Mouse (Mus musculus): ENCODE data around the gene Il10rb.

Il10rb gene

DNA sequence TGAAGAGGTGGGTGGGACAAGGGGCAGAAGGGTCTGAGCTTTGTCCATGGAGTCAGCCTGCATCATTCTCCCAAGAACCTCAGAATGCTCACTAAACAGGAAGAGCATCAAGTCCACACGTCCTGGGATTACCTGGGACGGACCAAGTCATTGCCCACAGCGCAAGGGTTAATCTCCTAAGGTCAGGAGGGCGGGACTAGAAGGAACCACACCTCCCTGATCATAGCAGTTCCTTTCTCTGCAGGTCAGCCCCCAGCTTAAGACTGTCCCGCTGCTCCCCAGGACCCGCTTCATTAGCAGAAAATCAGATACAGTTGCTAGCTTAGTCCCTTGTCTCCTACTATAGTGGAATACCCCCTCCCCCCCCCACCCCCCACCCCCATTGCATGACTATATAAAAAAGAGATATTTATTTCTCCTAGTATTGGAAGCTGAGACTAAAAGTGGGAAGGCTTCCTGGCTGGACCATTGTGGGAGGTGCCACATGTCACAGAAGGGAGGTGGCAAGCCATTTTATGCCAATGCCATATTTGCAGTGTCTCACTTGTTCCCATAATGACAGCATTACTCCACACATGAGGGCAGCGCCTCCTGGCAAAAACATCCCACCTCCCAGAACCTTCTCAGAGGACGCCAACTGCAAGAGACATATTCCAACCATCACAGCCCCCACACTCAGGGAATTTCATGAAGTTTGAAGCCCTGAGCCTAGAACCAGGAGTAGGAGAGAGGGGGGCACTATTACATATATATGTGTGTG, 10.2 kb upstream of the Il10rb start:
- Histone ChIP-seq H3K27me3 (ENCODE audit: control insufficient read depth, insufficient read depth, low read length, poor library complexity, severe bottlenecking) (no peaks in the 10 kb centered on the region), H3K36me3 (ENCODE audit: control insufficient read depth, insufficient read depth, low read length, poor library complexity, severe bottlenecking) (peaks cover 14% of the 10 kb centered on the region)
- no peak for DNase-seq (ENCODE audit: low read depth, low spot score)

DNA sequence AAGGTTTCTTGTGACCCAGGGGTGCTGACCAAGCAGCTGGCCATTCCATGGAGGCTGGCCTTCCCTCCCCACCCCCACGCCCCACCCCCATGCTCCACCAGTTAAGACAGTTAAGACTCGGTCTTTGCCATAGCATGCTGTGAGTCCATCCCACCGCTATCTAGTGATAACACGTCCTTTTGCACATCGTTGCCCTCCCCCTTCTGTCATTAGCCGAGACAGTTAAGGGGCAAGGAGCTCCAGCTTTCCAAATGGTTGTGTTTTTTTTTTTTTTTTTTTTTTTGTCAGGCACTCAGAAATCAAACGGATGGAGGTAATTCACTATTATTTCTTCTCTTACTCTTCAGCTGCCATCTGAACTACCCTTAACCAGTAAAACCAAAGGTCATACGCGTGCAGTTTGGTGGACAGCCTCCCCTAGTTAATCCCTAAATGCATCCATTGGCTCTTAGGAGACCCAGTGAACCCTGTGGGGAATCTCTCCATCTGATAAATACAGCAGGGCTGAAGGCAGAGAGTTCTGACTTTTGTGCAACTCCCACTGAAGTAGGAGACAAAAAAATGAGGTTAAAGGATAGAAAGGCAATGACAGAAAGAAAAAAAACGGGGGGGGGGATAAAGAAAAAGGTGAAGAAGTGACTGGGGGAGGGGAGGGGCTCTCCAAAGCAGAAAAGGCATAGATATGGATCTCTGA, 9.0 kb upstream of the Il10rb start:
- no peak for DNase-seq (ENCODE audit: low read depth, low spot score)
- H3K27me3 ChIP-seq (ENCODE audit: control insufficient read depth, insufficient read depth, low read length, poor library complexity, severe bottlenecking): no peaks in the 10 kb centered on the region
- peaks cover 14% of the 10 kb centered on the region for H3K36me3 ChIP-seq (ENCODE audit: control insufficient read depth, insufficient read depth, low read length, poor library complexity, severe bottlenecking)

DNA sequence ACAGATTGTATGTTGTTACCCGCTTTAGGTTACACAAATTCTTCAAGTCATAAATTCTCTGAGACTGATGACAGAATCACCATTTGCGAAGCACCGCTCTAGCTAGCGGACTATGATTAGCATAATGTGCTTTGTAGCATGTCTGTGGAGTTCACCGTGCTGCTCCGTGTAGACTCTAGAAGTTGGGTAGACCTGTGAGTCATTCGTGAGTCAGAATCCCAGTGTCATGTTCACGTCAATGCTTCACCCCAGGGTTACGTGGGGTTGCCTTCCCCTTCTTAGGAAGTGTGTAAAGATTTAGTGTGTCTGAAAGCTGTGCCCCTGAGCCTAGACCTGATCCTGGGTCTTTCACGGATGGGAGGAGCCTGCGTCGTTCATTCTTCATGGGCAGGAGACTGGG, 7.9 kb upstream of the Il10rb start:
- DNase-seq (ENCODE audit: low read depth, low spot score): peak; percentile 56
- H3K27me3 ChIP-seq (ENCODE audit: control insufficient read depth, insufficient read depth, low read length, poor library complexity, severe bottlenecking): no peaks in the 10 kb centered on the region
- peaks cover 12% of the 10 kb centered on the region for H3K36me3 ChIP-seq (ENCODE audit: control insufficient read depth, insufficient read depth, low read length, poor library complexity, severe bottlenecking)

DNA sequence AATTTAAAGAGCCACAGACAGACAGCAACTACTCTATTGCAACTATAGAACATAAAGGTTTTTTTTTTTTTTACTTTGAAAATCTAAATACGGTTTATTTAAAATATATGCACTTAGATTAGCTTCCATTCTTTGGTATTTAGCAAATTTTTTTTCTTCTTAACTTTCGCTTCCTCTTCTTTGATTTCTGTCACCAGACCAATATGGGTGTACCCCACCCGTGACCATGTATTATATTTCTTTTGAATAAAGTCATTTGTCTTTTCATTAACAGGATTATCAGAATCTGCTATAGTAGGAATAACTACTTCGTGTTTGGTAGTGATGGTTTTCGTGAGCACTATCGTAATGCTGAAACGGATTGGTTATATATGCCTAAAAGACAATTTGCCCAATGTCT, 7.0 kb upstream of the Il10rb start:
- peak; percentile 62 for DNase-seq (ENCODE audit: low read depth, low spot score)
- Histone ChIP-seq H3K27me3 (ENCODE audit: control insufficient read depth, insufficient read depth, low read length, poor library complexity, severe bottlenecking) (no peaks in the 10 kb centered on the region), H3K36me3 (ENCODE audit: control insufficient read depth, insufficient read depth, low read length, poor library complexity, severe bottlenecking) (peaks cover 9% of the 10 kb centered on the region)

DNA sequence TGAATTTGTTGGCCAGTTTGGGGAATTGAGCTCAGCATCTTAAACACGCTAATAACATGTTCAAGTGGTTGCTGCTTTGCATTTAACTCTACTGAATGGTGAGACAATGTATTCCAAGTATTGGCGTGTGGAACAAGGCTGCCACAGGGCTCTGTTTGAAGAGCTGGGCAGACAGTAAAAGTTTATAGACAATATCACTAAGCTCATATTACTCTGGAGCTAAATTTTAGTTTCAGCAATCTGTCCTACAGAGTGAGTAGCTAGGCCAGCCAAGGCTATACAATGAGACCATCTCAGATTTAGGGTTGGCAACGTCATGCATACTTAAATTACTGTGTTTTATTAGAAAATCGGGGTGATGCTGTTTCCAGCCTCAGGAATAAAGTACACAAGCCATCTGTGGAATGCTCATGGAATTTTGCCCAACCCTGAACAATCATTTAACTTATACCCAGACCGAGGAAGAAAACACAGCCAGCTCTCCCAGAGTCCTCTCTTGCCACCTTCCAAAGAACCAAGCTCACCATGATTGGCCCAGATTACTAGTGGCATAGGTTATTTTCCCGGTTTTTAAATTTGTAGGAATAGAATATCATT, 4.3 kb upstream of the Il10rb start:
- H3K36me3 ChIP-seq (ENCODE audit: control insufficient read depth, insufficient read depth, low read length, poor library complexity, severe bottlenecking): peaks cover 4% of the 10 kb centered on the region; the same call in 1 of the 2 replicates
- DNase-seq (ENCODE audit: low read depth, low spot score): no peak
- H3K27me3 ChIP-seq (ENCODE audit: control insufficient read depth, insufficient read depth, low read length, poor library complexity, severe bottlenecking): no peaks in the 10 kb centered on the region

DNA sequence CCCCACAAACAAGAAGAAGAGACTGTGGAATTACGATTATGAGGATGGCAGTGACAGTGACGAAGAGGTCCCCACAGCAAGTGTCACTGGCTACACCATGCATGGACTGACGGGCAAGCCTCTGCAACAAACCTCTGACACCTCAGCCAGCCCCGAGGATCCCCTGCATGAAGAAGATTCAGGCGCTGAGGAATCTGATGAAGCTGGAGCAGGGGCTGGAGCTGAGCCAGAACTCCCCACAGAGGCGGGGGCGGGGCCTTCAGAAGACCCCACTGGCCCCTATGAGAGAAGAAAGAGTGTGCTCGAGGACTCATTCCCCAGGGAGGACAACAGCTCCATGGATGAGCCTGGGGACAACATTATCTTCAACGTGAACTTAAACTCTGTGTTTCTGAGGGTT, 2.2 kb upstream of the Il10rb start:
- Histone ChIP-seq H3K36me3 (ENCODE audit: control insufficient read depth, insufficient read depth, low read length, poor library complexity, severe bottlenecking) (peaks cover 5% of the 10 kb centered on the region; the same call in 1 of the 2 replicates), H3K27me3 (ENCODE audit: control insufficient read depth, insufficient read depth, low read length, poor library complexity, severe bottlenecking) (no peaks in the 10 kb centered on the region)
- no peak for DNase-seq (ENCODE audit: low read depth, low spot score)

DNA sequence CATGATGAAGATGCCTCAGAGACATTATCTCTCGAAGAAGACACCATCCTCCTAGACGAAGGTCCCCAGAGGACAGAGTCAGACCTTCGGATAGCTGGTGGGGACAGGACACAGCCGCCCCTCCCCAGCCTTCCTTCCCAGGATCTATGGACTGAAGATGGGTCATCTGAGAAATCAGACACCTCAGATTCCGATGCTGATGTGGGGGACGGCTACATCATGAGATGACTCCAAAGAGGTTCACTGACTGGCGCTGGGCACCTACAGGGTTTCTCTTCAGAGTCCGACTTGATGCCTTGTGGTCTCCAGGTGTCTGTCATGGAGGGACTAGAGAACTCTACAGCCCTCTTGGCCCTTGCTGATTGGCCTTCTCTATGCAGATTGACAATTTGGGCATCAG, 1.8 kb upstream of the Il10rb start:
- no peak for DNase-seq (ENCODE audit: low read depth, low spot score)
- H3K27me3 ChIP-seq (ENCODE audit: control insufficient read depth, insufficient read depth, low read length, poor library complexity, severe bottlenecking): no peaks in the 10 kb centered on the region
- H3K36me3 ChIP-seq (ENCODE audit: control insufficient read depth, insufficient read depth, low read length, poor library complexity, severe bottlenecking): peaks cover 5% of the 10 kb centered on the region; the same call in 1 of the 2 replicates

DNA sequence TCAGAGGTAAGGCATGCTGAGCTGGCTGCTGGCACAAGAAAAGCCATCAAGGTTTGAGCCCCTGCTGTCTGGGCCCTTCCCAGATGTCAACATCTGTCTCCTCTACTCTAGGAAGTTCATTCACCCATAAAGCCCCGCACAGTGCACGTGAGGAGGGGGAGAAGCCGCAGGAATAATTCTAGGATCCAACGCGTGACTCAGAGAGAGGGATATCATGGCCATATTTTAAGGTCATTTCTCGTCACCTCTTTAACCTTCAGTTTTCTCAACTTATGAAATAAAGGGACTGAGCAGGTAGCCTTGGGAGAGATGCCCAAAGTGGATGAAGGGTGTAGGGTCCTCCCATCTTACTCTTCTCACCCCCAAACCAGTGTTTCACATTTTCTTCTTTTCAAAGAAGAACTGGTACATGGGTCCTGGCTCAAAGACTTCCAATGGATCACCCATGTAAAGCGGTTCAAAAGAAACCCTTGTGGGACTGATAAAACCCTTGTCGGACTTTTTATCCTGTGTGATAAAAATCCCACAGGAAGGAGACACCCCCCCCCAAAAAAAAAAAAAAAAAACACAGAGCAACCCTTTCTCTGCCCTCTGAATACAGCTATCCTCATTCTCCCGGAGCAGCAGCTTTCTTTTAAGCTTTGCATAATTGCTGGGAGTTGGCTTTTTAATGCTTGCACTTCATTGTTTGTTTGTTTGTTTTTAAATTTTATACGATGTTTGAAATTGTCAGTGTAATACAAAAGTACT, 961 bp upstream of the Il10rb start:
- DNase-seq (ENCODE audit: low read depth, low spot score): no peak
- H3K36me3 ChIP-seq (ENCODE audit: control insufficient read depth, insufficient read depth, low read length, poor library complexity, severe bottlenecking): peaks cover 4% of the 10 kb centered on the region; the same call in 1 of the 2 replicates
- H3K27me3 ChIP-seq (ENCODE audit: control insufficient read depth, insufficient read depth, low read length, poor library complexity, severe bottlenecking): no peaks in the 10 kb centered on the region

DNA sequence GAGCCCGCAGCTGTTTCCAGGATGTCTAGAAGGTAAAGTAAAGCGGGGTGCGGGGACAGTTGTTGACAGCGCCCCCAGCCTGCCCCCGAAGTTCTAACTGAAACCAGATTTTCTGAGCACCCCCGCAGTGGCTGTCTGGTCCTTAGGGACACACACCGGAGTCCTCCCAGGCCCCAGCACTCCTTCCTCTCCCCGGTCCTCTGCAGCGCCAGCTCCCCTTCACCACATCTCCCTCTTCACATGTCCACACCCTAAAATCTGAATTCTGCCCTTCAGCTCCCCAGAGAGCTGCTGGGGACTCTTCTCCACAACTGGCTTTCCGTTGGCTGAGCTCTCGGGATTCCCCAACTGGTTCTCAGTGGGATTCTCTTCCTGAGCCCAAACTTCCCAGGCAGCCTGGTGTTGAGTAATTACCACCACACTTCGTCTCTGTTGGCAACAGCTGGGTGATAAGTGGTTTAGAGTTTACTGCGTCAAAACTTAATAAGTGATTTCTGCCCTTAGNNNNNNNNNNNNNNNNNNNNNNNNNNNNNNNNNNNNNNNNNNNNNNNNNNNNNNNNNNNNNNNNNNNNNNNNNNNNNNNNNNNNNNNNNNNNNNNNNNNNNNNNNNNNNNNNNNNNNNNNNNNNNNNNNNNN, 739 bp downstream of the Il10rb start:
- Histone ChIP-seq H3K27me3 (ENCODE audit: control insufficient read depth, insufficient read depth, low read length, poor library complexity, severe bottlenecking) (no peaks in the 10 kb centered on the region), H3K36me3 (ENCODE audit: control insufficient read depth, insufficient read depth, low read length, poor library complexity, severe bottlenecking) (peaks cover 5% of the 10 kb centered on the region; the same call in 1 of the 2 replicates)
- DNase-seq (ENCODE audit: low read depth, low spot score): peak; percentile 70

DNA sequence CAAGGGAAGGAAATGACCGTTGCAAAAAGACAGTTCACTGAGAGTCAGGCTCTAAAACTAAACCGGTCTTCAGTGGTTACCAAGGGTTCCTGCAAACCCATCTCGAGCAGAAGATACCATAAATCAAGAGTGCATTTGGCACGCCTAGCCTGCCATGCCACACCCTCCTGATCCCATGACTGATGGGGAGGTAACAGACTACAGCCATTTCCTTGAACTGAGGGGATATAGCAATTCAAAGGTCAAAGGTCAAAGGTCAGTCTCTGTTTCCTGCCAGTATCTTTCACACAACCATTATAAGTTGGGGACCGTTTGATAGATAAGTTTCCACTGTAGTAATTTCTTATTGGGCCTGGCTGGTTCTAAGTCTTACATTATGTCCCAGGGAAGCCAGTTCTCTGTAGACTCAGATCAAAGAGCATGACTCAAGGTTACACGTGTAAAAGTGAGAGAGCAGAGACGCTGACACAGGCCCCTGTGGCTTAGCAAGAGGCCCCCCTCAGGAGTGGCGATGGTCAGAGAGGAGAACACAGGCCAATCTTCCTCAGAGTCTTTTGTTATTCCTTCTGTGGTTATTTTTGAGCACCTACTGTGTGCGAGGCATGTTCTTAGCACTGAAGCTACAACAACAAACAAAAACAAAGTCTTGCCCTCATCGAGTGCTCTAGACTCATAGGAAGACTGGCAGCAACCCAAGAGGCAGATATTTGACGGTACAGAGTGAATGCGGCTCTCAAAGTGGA, 7.3 kb downstream of the Il10rb start:
- H3K27me3 ChIP-seq (ENCODE audit: control insufficient read depth, insufficient read depth, low read length, poor library complexity, severe bottlenecking): no peaks in the 10 kb centered on the region
- peaks cover 11% of the 10 kb centered on the region for H3K36me3 ChIP-seq (ENCODE audit: control insufficient read depth, insufficient read depth, low read length, poor library complexity, severe bottlenecking)
- peak; percentile 42 for DNase-seq (ENCODE audit: low read depth, low spot score)

DNA sequence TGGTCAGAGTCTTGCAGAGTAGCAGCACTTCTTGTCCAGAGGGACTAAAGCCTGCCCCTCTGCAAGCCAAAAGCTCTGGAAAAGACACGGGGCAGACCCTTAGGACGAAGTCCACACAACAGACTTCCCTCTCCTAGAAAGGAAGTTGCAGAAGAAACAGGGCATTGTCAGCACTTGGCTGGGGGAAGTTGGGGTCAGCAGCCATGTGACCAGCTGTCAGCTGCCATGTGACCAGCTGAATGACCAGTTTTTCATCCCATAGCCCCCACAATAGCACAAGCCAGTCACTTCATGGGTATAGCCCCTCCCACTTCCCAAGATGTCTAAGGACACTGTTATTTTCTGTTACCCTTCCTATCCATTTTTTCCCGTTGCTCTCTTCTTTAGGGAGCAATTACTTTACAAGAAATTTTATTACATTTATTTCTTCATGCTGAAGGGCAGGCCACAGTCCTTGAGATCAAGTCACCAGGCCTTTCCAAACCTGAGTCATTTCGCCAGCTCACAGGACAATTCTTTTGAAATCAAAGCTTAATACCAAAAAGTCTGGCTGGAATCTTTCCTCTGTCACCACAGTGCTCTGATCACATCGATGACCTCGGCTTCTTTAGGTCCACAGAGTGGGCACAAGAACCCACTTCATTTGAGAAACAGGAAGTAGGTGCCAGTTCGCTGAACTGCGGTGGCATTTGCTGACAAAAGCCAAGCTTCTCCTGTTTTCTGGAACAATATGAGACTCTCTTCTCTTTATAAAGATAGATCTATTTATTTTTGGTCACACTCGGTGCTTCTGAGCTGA, 9.6 kb downstream of the Il10rb start:
- DNase-seq (ENCODE audit: low read depth, low spot score): peak; percentile 65
- H3K27me3 ChIP-seq (ENCODE audit: control insufficient read depth, insufficient read depth, low read length, poor library complexity, severe bottlenecking): no peaks in the 10 kb centered on the region
- H3K36me3 ChIP-seq (ENCODE audit: control insufficient read depth, insufficient read depth, low read length, poor library complexity, severe bottlenecking): peaks cover 11% of the 10 kb centered on the region

DNA sequence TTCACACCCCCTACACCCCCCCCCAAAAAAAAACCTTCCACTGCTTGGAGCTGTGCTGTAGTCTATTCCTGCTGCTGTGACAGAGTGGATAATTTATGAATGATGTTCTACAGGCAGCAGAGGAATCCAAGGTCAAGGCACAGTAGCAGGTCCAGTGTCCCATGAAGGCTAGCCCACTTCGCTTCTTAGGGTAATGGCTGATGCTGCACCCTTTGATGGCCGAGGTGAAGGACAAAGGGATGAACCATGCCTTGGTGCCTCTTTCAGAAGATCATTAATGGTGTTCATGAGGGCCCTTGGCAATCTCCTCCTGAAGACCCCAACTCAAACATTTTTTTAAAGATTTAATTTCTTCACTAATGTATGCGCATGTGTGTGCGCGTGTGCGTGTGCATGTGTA, 10.4 kb downstream of the Il10rb start:
- H3K27me3 ChIP-seq (ENCODE audit: control insufficient read depth, insufficient read depth, low read length, poor library complexity, severe bottlenecking): no peaks in the 10 kb centered on the region
- DNase-seq (ENCODE audit: low read depth, low spot score): no peak

DNA sequence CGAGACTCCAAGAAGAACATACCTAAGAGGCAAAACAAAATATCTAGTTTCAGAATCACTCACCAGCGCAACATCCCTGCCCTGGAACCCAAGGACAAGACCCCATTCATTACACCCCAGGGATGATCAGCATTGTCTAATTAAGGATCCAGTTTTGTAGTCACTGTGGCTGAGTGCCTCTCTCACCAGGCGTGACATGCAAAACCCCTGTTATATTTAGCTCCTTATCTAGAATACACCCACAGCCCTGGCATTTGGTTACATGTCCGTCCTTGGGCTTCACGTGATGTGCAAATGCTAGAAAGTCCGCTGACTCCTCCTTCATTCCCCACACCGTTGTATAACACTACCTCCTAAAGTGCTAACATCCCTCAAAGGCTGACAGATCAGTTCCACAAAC, 11.0 kb downstream of the Il10rb start:
- peaks cover 12% of the 10 kb centered on the region for H3K36me3 ChIP-seq (ENCODE audit: control insufficient read depth, insufficient read depth, low read length, poor library complexity, severe bottlenecking)
- no peaks in the 10 kb centered on the region for H3K27me3 ChIP-seq (ENCODE audit: control insufficient read depth, insufficient read depth, low read length, poor library complexity, severe bottlenecking)
- DNase-seq (ENCODE audit: low read depth, low spot score): peak; percentile 90

More for the DNA sequence above, 10.4 kb downstream of the Il10rb start:
- peaks cover 11% of the 10 kb centered on the region for H3K36me3 ChIP-seq (ENCODE audit: control insufficient read depth, insufficient read depth, low read length, poor library complexity, severe bottlenecking)

Data from splenic B cell, adult 2 months (primary cell).